Mouse (Mus musculus) midbrain, postnatal 0 days (tissue): ENCODE data around the gene Myh6. TPM values are rescaled to one million over a fixed set of nuclear protein-coding genes. Genes with fewer than 3 reads are reported as not detected.
"Not testable (repeated sequence)": the region's sequence is repeated elsewhere in the genome, so short reads cannot be mapped to it uniquely, and the experiment has no call there.

Experiments used
- ATAC-seq: fragments of 200-750 bp; cut with Nextera tagmentation; 2 replicates; pipeline ENCODE4 v1.8.0; 2017; ENCODE audit warnings: moderate number of reproducible peaks, mild to moderate bottlenecking, moderate TSS enrichment, moderate library complexity; ENCODE audit not compliant: low FRiP score
- DNase-seq: peaks from one replicate; pipeline ENCODE4 v3.0.0-alpha.2; 2015; ENCODE audit warnings: low spot score
- H3K27ac ChIP-seq: fragments of 300-500 bp; sonication (generic); 2 replicates; pipeline ENCODE4 v1.5.1; 2014; ENCODE audit warnings: low read depth, mild to moderate bottlenecking, low read length, mixed read lengths
- H3K27me3 ChIP-seq: fragments of 300-500 bp; sonication (generic); 2 replicates; pipeline ENCODE4 v1.6.1; 2014; ENCODE audit warnings: low read length, control low read depth, mixed read lengths; ENCODE audit not compliant: insufficient read depth
- H3K36me3 ChIP-seq: fragments of 300-500 bp; sonication (generic); 2 replicates; pipeline ENCODE4 v1.6.1; 2014; ENCODE audit warnings: low read length, control low read depth, mixed read lengths; ENCODE audit not compliant: insufficient read depth
- H3K4me1 ChIP-seq: fragments of 300-500 bp; sonication (generic); 2 replicates; pipeline ENCODE4 v1.6.1; 2014; ENCODE audit warnings: mild to moderate bottlenecking, control low read depth, antibody characterized with exemption, low read length, mixed read lengths; ENCODE audit not compliant: insufficient read depth
- H3K4me2 ChIP-seq: fragments of 300-500 bp; sonication (generic); 2 replicates; pipeline ENCODE4 v1.6.1; 2014; ENCODE audit warnings: low read depth, mild to moderate bottlenecking, low read length, mixed read lengths; ENCODE audit not compliant: poor library complexity, severe bottlenecking
- H3K4me3 ChIP-seq: fragments of 300-500 bp; sonication (generic); 2 replicates; pipeline ENCODE4 v1.5.1; 2014; ENCODE audit warnings: low read depth, mild to moderate bottlenecking, low read length, moderate library complexity
- H3K9ac ChIP-seq: fragments of 300-500 bp; sonication (generic); replicated peaks from 2 replicates; pipeline ENCODE4 v1.6.1; 2014; ENCODE audit warnings: mild to moderate bottlenecking, low read length, moderate library complexity, mixed read lengths; ENCODE audit not compliant: poor library complexity, severe bottlenecking
- H3K9me3 ChIP-seq: fragments of 300-500 bp; sonication (generic); 2 replicates; pipeline ENCODE4 v1.6.1; 2016; ENCODE audit warnings: low read length, control low read depth
- CTCF ChIP-seq: IDR thresholded peaks from 2 replicates; pipeline ENCODE4 v1.5.1; 2016; ENCODE audit warnings: antibody characterized with exemption, mild to moderate bottlenecking
- WGBS: fragments of 180-500 bp; shearing (Covaris S2); extraction: QIAGEN DNeasy Blood & Tissue Kit; methylation state at CpG from one replicate; pipeline ENCODE4 v1.1.7; 2014; 5-methylcytosine and 5-hydroxymethylcytosine counted together
- polyA plus RNA-seq: library from polyadenylated mRNA; unstranded; fragments of >200 nt; fragmentation: Nextera tagmentation; extraction: Ambion mirVana; gene quantifications from 2 replicates; pipeline ENCODE4 v1.2.1, GENCODE M21; 2015
- total RNA-seq: library from RNA; depleted of rRNA; stranded (reverse); fragments of >200 nt; gene quantifications from 2 replicates; pipeline ENCODE4 v1.2.3, GENCODE M21; 2014

Gene Myh6
- total and polyA plus RNA-seq, 2 experiments from 2014 or later = 0.33 to 2.5 TPM

- Histone ChIP-seq H3K9ac (no peak overlapping the region), H3K27ac (peak overlapping the region; percentile 78)
- WGBS = 70% methylated on average over 6 of the region's 6 CpGs
These were observed 7.5 kb upstream of the Myh6 start for GRCm38 (mm10) chr14:54974068-54974791.

GRCm38 (mm10) chr14:54972786-54973185 lies 6.1 kb upstream of the Myh6 start:
- H3K27me3 ChIP-seq, H3K9ac ChIP-seq, H3K36me3 ChIP-seq, H3K4me2 ChIP-seq, DNase-seq, H3K27ac ChIP-seq, H3K9me3 ChIP-seq, H3K4me1 ChIP-seq, H3K4me3 ChIP-seq, ATAC-seq: not testable (repeated sequence)
- 96% methylated on average over 7 of the region's 11 CpGs for WGBS

More at GRCm38 (mm10) chr14:54974068-54974791, 7.5 kb upstream of the Myh6 start:
- H3K4me2 ChIP-seq = no peak overlapping the region
- no peaks in the 10 kb centered on the region for H3K9me3 ChIP-seq
- peak; percentile 85 for DNase-seq
- no peak for TF ChIP-seq CTCF
- no peaks in the 10 kb centered on the region for H3K27me3 ChIP-seq
- peak; percentile 50 for ATAC-seq
- H3K4me1 ChIP-seq = 0 out of 2 replicates have a peak, but pooled peaks cover 4% of the 10 kb centered on the region
- no peaks in the 10 kb centered on the region for H3K36me3 ChIP-seq
- no peak overlapping the region for H3K4me3 ChIP-seq

- TF ChIP-seq CTCF = no peak
- no peaks in the 10 kb centered on the region for H3K27me3 ChIP-seq
- H3K4me2 ChIP-seq = no peak overlapping the region
- H3K9ac ChIP-seq = no peak overlapping the region
- H3K9me3 ChIP-seq = no peaks in the 10 kb centered on the region
- H3K27ac ChIP-seq = no peak overlapping the region
- DNase-seq (no peak), ATAC-seq (no peak)
- no peak overlapping the region for H3K4me3 ChIP-seq
- H3K36me3 ChIP-seq = no peaks in the 10 kb centered on the region
- H3K4me1 ChIP-seq = no peaks in the 10 kb centered on the region
These were observed 1.6 kb upstream of the Myh6 start for GRCm38 (mm10) chr14:54968344-54968743.

- no peak for DNase-seq
- Histone ChIP-seq H3K36me3 (no peaks in the 10 kb centered on the region), H3K9me3 (no peaks in the 10 kb centered on the region), H3K4me3 (no peak overlapping the region), H3K9ac (no peak overlapping the region), H3K27me3 (no peaks in the 10 kb centered on the region), H3K4me1 (no peaks in the 10 kb centered on the region), H3K27ac (no peak overlapping the region), H3K4me2 (no peak overlapping the region)
- no peak for TF ChIP-seq CTCF
- 89% methylated on average over 3 of the region's 3 CpGs for WGBS
- ATAC-seq = no peak
These were observed 1.1 kb upstream of the Myh6 start for GRCm38 (mm10) chr14:54967874-54968273.

- TF ChIP-seq CTCF = no peak
- no peak for ATAC-seq
- H3K4me1 ChIP-seq = no peaks in the 10 kb centered on the region
- no peak overlapping the region for H3K9ac ChIP-seq
- H3K27ac ChIP-seq = no peak overlapping the region
- no peak for DNase-seq
- no peaks in the 10 kb centered on the region for H3K9me3 ChIP-seq
- H3K27me3 ChIP-seq = no peaks in the 10 kb centered on the region
- no peaks in the 10 kb centered on the region for H3K36me3 ChIP-seq
- no peak overlapping the region for H3K4me2 ChIP-seq
- 79% methylated on average over 6 of the region's 6 CpGs for WGBS
- no peak overlapping the region for H3K4me3 ChIP-seq
These were observed 1.1 kb downstream of the Myh6 start for GRCm38 (mm10) chr14:54965631-54966030.

- Histone ChIP-seq H3K36me3 (no peaks in the 10 kb centered on the region), H3K9ac (no peak overlapping the region), H3K9me3 (no peaks in the 10 kb centered on the region), H3K4me3 (no peak overlapping the region), H3K4me2 (no peak overlapping the region), H3K4me1 (no peaks in the 10 kb centered on the region), H3K27me3 (no peaks in the 10 kb centered on the region), H3K27ac (no peak overlapping the region)
- ATAC-seq (no peak), DNase-seq (no peak)
- 86% methylated on average over 15 of the region's 15 CpGs for WGBS
- no peak for TF ChIP-seq CTCF
These were observed 1.7 kb downstream of the Myh6 start for GRCm38 (mm10) chr14:54965044-54965443.
